Mouse (Mus musculus) neural tube, embryonic 13.5 days (tissue): ENCODE data around the gene Trim24. TPM values are rescaled to one million over a fixed set of nuclear protein-coding genes. Genes with fewer than 3 reads are reported as not detected.
"Not testable (repeated sequence)": the region's sequence is repeated elsewhere in the genome, so short reads cannot be mapped to it uniquely, and the experiment has no call there.

Experiments used
- ATAC-seq: fragments of 200-750 bp; cut with Nextera tagmentation; 2 replicates; pipeline ENCODE4 v1.8.0; 2017; ENCODE audit warnings: low read depth, mild to moderate bottlenecking, moderate TSS enrichment, moderate library complexity
- H3K27ac ChIP-seq: fragments of 300-500 bp; sonication (generic); replicated peaks from 2 replicates; pipeline ENCODE4 v1.5.1; 2015; ENCODE audit warnings: moderate library complexity, mild to moderate bottlenecking, inconsistent platforms
- H3K27me3 ChIP-seq: fragments of 300-500 bp; sonication (generic); 2 replicates; pipeline ENCODE4 v1.6.1; 2015; ENCODE audit warnings: mild to moderate bottlenecking, inconsistent platforms
- H3K36me3 ChIP-seq: fragments of 300-500 bp; sonication (generic); 2 replicates; pipeline ENCODE4 v1.6.1; 2015; ENCODE audit warnings: mild to moderate bottlenecking, inconsistent platforms
- H3K4me1 ChIP-seq: fragments of 300-500 bp; sonication (generic); replicated peaks from 2 replicates; pipeline ENCODE4 v1.6.1; 2015; ENCODE audit warnings: inconsistent platforms
- H3K4me2 ChIP-seq: fragments of 300-500 bp; sonication (generic); 2 replicates; pipeline ENCODE4 v1.6.1; 2015; ENCODE audit warnings: inconsistent platforms, mild to moderate bottlenecking, moderate library complexity
- H3K4me3 ChIP-seq: fragments of 300-500 bp; sonication (generic); 2 replicates; pipeline ENCODE4 v1.5.1; 2015; ENCODE audit warnings: mild to moderate bottlenecking, inconsistent platforms
- H3K9ac ChIP-seq: fragments of 300-500 bp; sonication (generic); 2 replicates; pipeline ENCODE4 v1.6.1; 2015; ENCODE audit warnings: moderate library complexity, mild to moderate bottlenecking, inconsistent platforms
- H3K9me3 ChIP-seq: fragments of 300-500 bp; sonication (generic); 2 replicates; pipeline ENCODE4 v1.6.1; 2016; ENCODE audit warnings: inconsistent platforms
- WGBS: fragments of 180-500 bp; shearing (Covaris S2); methylation state at CpG from one replicate; pipeline ENCODE4 v1.1.7; 2015; 5-methylcytosine and 5-hydroxymethylcytosine counted together
- polyA plus RNA-seq: library from polyadenylated mRNA; unstranded; fragments of >200 nt; fragmentation: Nextera tagmentation; extraction: Ambion mirVana; gene quantifications from 2 replicates; pipeline ENCODE4 v1.2.1, GENCODE M21; 2015

Gene Trim24
- polyA plus RNA-seq, 1 experiment from 2014 or later = 23.9 TPM

GRCm38 (mm10) chr6:37844947-37845346, 25.7 kb upstream of the Trim24 start:
- not testable (repeated sequence) for H3K9ac ChIP-seq, ATAC-seq, H3K9me3 ChIP-seq, H3K4me3 ChIP-seq, H3K27me3 ChIP-seq, H3K36me3 ChIP-seq, H3K4me1 ChIP-seq, H3K27ac ChIP-seq, H3K4me2 ChIP-seq
- 91% methylated on average over 6 of the region's 6 CpGs for WGBS

GRCm38 (mm10) chr6:37847531-37847930, 23.1 kb upstream of the Trim24 start:
- H3K27ac ChIP-seq, H3K36me3 ChIP-seq, H3K4me3 ChIP-seq, H3K4me1 ChIP-seq, H3K4me2 ChIP-seq, H3K9me3 ChIP-seq, ATAC-seq, H3K27me3 ChIP-seq, H3K9ac ChIP-seq: not testable (repeated sequence)
- 82% methylated on average over 4 of the region's 4 CpGs for WGBS

GRCm38 (mm10) chr6:37851352-37851751, 19.3 kb upstream of the Trim24 start:
- no peaks in the 10 kb centered on the region for H3K27me3 ChIP-seq
- no peaks in the 10 kb centered on the region for H3K36me3 ChIP-seq
- H3K9me3 ChIP-seq = no peaks in the 10 kb centered on the region
- H3K4me1 ChIP-seq = no peaks in the 10 kb centered on the region
- no peak for ATAC-seq
- H3K27ac ChIP-seq = no peak overlapping the region
- no peak overlapping the region for H3K4me3 ChIP-seq
- H3K4me2 ChIP-seq = no peak overlapping the region
- H3K9ac ChIP-seq = no peak overlapping the region
- WGBS = 91% methylated on average over 2 of the region's 2 CpGs

DNA sequence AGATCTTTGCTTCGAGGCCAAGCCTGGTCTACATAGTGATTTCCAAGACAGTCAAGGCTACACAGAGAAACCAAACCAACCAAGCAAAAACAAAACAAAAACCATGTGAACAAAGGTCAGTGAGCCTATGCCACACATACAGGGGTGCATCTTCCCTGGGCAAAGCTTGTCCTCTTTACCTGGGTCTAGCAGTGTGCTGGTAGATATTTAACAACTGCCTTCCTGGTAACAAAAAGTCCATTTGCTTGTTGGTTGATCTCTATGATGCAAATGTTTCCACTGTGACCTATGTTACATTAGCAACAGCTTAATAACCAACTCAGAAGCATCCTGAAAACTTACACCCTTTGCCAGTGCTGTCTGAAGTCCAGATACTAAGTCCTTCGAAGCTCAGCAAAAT, 17.3 kb upstream of the Trim24 start:
- H3K4me1 ChIP-seq = no peaks in the 10 kb centered on the region
- H3K36me3 ChIP-seq = no peaks in the 10 kb centered on the region
- no peak overlapping the region for H3K27ac ChIP-seq
- no peak overlapping the region for H3K4me3 ChIP-seq
- H3K9me3 ChIP-seq = no peaks in the 10 kb centered on the region
- 97% methylated on average over 2 of the region's 2 CpGs for WGBS
- no peak overlapping the region for H3K9ac ChIP-seq
- H3K27me3 ChIP-seq = no peaks in the 10 kb centered on the region
- no peak for ATAC-seq
- no peak overlapping the region for H3K4me2 ChIP-seq

- no peak for ATAC-seq
- no peak overlapping the region for H3K27ac ChIP-seq
- H3K4me2 ChIP-seq = no peak overlapping the region
- H3K27me3 ChIP-seq = no peaks in the 10 kb centered on the region
- H3K9me3 ChIP-seq = no peaks in the 10 kb centered on the region
- H3K9ac ChIP-seq = no peak overlapping the region
- 91% methylated on average over 2 of the region's 2 CpGs for WGBS
- no peaks in the 10 kb centered on the region for H3K4me1 ChIP-seq
- no peaks in the 10 kb centered on the region for H3K36me3 ChIP-seq
- H3K4me3 ChIP-seq = no peak overlapping the region
These were observed 15.2 kb upstream of the Trim24 start for GRCm38 (mm10) chr6:37855384-37855783.

GRCm38 (mm10) chr6:37856300-37856699, 14.3 kb upstream of the Trim24 start:
- H3K9me3 ChIP-seq, H3K4me2 ChIP-seq, H3K4me1 ChIP-seq, H3K4me3 ChIP-seq, H3K27me3 ChIP-seq, H3K36me3 ChIP-seq, H3K9ac ChIP-seq, H3K27ac ChIP-seq, ATAC-seq: not testable (repeated sequence)
- WGBS = 94% methylated on average over 9 of the region's 9 CpGs

DNA sequence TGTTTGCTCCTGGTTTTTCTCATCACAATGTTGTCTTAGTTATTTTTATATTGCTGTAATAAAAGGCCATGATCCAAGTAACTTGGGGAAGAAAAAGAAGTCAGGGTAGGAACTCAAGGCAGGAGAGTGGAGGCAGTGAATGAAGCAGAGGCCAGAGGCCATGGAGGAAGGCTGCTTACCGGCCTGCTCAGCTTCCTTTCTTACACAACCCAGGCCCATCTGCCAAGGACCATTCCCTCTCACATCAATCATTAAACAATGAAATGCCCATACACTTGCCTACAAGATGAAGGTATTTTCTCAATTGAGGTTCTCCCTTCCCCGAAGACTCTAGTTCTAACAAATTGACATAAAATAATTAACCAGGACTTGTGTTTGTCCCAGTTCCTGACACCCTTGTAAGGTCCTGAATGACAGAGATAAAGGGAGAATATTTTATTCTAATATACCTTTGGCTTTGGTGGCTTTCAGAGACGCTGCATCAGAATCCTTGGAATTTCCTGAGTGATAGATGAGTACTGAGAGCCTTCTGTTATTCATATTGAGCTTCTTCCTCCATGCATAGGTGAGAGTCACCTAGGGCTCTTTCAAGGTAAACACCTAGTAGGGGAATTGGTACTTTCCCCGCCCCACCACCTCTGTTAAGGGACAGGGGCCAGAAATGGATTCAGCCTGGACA, 13.3 kb upstream of the Trim24 start:
- Histone ChIP-seq H3K4me2 (no peak overlapping the region), H3K27ac (no peak overlapping the region), H3K4me3 (no peak overlapping the region), H3K4me1 (no peaks in the 10 kb centered on the region), H3K9me3 (no peaks in the 10 kb centered on the region), H3K9ac (no peak overlapping the region), H3K36me3 (no peaks in the 10 kb centered on the region), H3K27me3 (no peaks in the 10 kb centered on the region)
- ATAC-seq = no peak
- 63% methylated on average over 4 of the region's 4 CpGs for WGBS

DNA sequence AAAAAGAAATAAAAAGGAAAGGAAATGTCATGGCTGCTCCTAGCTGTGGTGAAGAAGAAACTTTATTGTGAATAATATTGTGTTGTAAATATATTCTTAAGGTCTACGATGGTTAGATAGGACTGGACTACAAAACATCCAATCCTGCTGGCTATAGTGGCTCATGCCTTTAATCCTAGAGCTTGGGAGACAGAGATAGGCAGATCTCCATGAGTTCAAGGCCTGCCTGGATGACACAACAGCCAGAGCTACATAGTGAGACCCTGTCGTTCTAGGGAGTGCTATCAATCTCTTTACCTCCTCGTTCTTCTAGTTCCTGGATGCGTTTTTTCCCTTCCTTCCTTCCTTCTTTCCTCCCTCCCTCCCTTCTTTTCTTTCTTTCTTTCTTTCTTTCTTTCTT, 12.5 kb upstream of the Trim24 start:
- Histone ChIP-seq H3K36me3 (no peaks in the 10 kb centered on the region), H3K4me2 (no peak overlapping the region), H3K9ac (no peak overlapping the region), H3K4me1 (no peaks in the 10 kb centered on the region), H3K9me3 (no peaks in the 10 kb centered on the region), H3K4me3 (no peak overlapping the region), H3K27me3 (no peaks in the 10 kb centered on the region), H3K27ac (no peak overlapping the region)
- 89% methylated on average over 4 of the region's 4 CpGs for WGBS
- no peak for ATAC-seq

DNA sequence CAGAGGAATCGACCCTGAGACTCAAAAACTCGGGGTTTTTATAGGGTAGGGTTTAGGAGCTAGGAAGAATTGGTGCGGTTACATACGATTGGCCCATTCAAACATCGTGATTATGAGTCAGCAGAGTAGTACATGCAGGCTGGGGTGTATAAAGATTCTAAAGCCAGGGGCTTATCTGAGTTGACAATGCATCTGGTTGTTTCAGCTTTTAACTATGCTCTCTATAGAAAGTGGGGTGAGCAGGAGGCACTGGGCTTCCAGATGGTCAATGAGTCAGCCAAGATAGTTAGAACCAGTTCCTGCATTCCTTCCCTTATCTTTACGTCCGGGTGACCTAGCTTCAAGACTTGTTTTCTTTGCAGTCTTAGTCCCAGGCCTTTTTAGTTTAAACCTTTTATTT, 7.7 kb upstream of the Trim24 start:
- ATAC-seq = no peak
- Histone ChIP-seq H3K4me1 (no peaks in the 10 kb centered on the region), H3K27me3 (no peaks in the 10 kb centered on the region), H3K4me2 (no peak overlapping the region), H3K9ac (no peak overlapping the region), H3K4me3 (no peak overlapping the region), H3K27ac (no peak overlapping the region), H3K9me3 (no peaks in the 10 kb centered on the region), H3K36me3 (no peaks in the 10 kb centered on the region)
- 91% methylated on average over 7 of the region's 7 CpGs for WGBS

DNA sequence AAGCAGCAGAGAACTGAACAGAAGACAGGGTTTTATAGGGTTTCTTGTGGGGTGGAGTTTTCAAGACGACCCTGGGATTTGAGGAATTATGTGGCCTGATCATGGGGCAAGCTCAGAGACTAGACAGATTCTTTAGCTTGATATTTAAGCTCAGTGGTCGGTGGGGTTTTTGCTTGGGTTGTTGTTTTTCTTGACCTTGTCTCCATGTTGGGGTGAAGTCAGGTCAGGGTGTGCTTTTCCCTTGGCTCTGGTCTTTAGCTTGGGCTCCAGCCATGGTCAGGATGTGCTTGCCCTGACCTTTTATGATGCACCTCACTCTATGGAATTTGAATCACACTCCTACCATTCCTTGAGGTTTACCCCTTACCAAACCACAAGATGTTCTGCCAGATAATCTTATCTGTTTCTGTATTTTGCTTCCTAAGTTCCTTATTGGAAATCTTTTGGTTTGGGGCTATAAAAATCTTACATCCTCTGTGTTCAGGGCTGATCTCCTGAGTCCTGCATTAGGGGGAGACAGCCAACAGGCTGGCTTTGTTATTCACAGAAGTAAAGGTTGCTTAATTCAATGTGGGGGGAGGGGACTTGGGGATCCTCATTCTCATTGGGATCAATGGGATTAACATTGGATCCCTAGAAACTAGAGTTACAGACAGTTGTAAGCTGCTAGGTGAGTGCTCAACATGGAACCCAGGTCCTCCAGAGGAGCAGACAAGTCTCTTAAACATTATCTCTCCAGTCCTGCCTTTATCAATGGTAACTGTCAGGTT, 6.5 kb upstream of the Trim24 start:
- H3K9ac ChIP-seq = no peak overlapping the region
- ATAC-seq = no peak
- no peak overlapping the region for H3K4me2 ChIP-seq
- H3K9me3 ChIP-seq = no peaks in the 10 kb centered on the region
- WGBS = 83% methylated on average over 2 of the region's 2 CpGs
- H3K4me3 ChIP-seq = no peak overlapping the region
- H3K27me3 ChIP-seq = no peaks in the 10 kb centered on the region
- no peaks in the 10 kb centered on the region for H3K4me1 ChIP-seq
- H3K36me3 ChIP-seq = no peaks in the 10 kb centered on the region
- no peak overlapping the region for H3K27ac ChIP-seq

DNA sequence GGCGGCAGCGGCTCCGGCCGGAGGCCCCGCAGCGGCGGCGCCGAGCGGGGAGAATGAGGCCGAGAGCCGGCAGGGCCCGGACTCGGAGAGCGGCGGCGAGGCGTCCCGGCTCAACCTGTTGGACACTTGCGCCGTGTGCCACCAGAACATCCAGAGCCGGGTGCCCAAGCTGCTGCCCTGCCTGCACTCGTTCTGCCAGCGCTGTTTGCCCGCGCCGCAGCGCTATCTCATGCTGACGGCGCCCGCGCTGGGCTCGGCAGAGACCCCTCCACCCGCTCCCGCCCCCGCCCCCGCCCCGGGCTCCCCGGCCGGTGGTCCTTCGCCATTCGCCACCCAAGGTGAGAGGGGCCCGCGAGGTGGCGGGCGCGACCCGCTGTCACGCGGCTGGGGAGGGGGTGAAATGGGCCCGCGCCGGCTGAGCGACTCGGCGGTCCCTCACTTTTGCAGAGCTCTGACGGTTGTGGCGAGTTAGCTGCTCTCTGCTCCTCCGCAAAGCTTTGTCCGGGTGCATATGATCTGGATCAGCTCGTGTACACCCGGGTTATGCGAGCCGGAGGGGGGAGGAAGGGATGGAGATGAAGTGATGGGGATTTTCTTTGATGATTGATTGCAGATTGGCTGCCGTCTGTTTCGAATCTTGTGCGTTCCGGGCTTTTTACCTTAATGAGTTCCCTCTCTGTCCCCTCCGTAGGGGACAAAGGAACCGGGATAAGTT, 683 bp downstream of the Trim24 start:
- no peaks in the 10 kb centered on the region for H3K4me1 ChIP-seq
- H3K27ac ChIP-seq = peak overlapping the region; percentile 99
- no peaks in the 10 kb centered on the region for H3K27me3 ChIP-seq
- peaks cover 44% of the 10 kb centered on the region for H3K9me3 ChIP-seq
- peak overlapping the region; percentile 96 for H3K9ac ChIP-seq
- H3K4me3 ChIP-seq = peak overlapping the region; percentile 89
- peak; percentile 75 for ATAC-seq
- peaks cover 33% of the 10 kb centered on the region for H3K36me3 ChIP-seq
- peak overlapping the region; percentile 55 for H3K4me2 ChIP-seq
- WGBS = under 1% methylated on average over 68 of the region's 70 CpGs

- no peak for ATAC-seq
- Histone ChIP-seq H3K36me3 (peaks cover 48% of the 10 kb centered on the region), H3K4me3 (peak overlapping the region; percentile 89; the same call in 1 of the 2 replicates), H3K27me3 (no peaks in the 10 kb centered on the region), H3K4me1 (no peaks in the 10 kb centered on the region), H3K4me2 (no peak overlapping the region), H3K27ac (no peak overlapping the region), H3K9me3 (peaks cover 59% of the 10 kb centered on the region), H3K9ac (no peak overlapping the region)
- 96% methylated on average over 1 of the region's 1 CpGs for WGBS
These were observed 2.2 kb downstream of the Trim24 start for GRCm38 (mm10) chr6:37872861-37873260.
